In the genomic region with DNA sequence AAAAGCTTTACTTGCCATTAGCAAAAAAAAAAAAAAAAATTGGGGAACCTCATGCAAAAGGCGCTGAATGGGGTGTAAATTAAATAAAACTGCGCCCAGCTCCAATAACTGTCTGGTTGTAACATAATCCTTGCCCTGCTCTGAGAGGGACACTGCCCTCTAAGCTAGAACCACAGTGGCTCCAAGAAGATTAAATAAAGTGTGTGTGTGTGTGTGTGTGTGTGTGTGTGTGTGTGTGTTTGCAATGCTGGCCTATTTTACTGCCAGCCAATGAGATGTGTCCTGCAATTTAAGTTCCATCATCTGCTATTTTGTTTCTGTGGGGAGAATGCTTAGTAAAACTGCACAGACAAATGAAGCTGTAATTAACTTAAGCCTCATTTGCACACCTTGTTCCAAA, we compare ENCODE assay signal across 20 mouse cellular contexts. TPM values are rescaled to one million over a fixed set of nuclear protein-coding genes. Genes with fewer than 3 reads are reported as not detected.
DNase-seq lines count a peak whose midpoint lies in the region; ATAC-seq and TF ChIP-seq lines count a peak whose summit lies in the region.
"Had no signal": no experiment of that assay in that cellular context is flagged by ENCODE, and none has a peak within 500 bp of the region (broad histone marks: within the 10 kb centered on the region; RNA-seq: fewer than 3 reads in every experiment).

No protein-coding gene starts in this region.

- H3K9ac ChIP-seq in hindbrain, embryonic 11.5 days (ENCODE audit: low read depth, low read length), result no peak overlapping the region
- no peak overlapping the region for H3K9ac ChIP-seq in hindbrain, postnatal 0 days (replicated peaks; ENCODE audit: low read length)
- H3K9ac ChIP-seq in neural tube, embryonic 15.5 days (replicated peaks), result no peak overlapping the region
- no peak overlapping the region for H3K9ac ChIP-seq in embryonic facial prominence, embryonic 12.5 days
- H3K9ac ChIP-seq: embryonic facial prominence, embryonic 15.5 days had no signal

- 8% methylated on average over 2 of the region's 2 CpGs for WGBS in hindbrain, embryonic 11.5 days
- 15% methylated on average over 2 of the region's 2 CpGs for WGBS in hindbrain, postnatal 0 days
- WGBS in neural tube, embryonic 15.5 days, result 6% methylated on average over 2 of the region's 2 CpGs
- 11% methylated on average over 2 of the region's 2 CpGs for WGBS in embryonic facial prominence, embryonic 12.5 days

- DNase-seq in hindbrain, embryonic 11.5 days (ENCODE audit: low spot score), result peak; percentile 15
- no peak for DNase-seq in hindbrain, postnatal 0 days (ENCODE audit: low spot score)
- peak; percentile 25 for DNase-seq in neural tube, embryonic 10.5 days (ENCODE audit: extremely low spot score, low spot score)
- DNase-seq in cerebellum, adult 9-10 months, result no peak
- DNase-seq: adrenal gland, adult 2 months; cerebellum, adult 18-20 months; cerebellum, postnatal 25 days; gastrocnemius, postnatal 36 days; kidney, adult 18-20 months; kidney, postnatal 4 days; thymus, adult 2 months; thymus, postnatal 4 days had no signal

- ATAC-seq in hindbrain, embryonic 11.5 days (ENCODE audit: low FRiP score), result no peak
- no peak for ATAC-seq in hindbrain, postnatal 0 days
- no peak for ATAC-seq in neural tube, embryonic 15.5 days (ENCODE audit: low FRiP score)
- no peak for ATAC-seq in embryonic facial prominence, embryonic 12.5 days (ENCODE audit: insufficient number of reproducible peaks, insufficient read depth, low FRiP score, low TSS enrichment)
- ATAC-seq in inflammation-experienced regulatory T-cells, adult 6 months, result no peak

- H3K4me1 ChIP-seq in hindbrain, embryonic 11.5 days (replicated peaks; ENCODE audit: control insufficient read depth, insufficient read depth, low read length), result peaks cover 6% of the 10 kb centered on the region
- H3K4me1 ChIP-seq in hindbrain, postnatal 0 days (ENCODE audit: insufficient read depth, low read length), result no peaks in the 10 kb centered on the region
- peaks cover 24% of the 10 kb centered on the region for H3K4me1 ChIP-seq in neural tube, embryonic 15.5 days
- H3K4me1 ChIP-seq in embryonic facial prominence, embryonic 12.5 days, result peaks cover 43% of the 10 kb centered on the region

- H3K4me2 ChIP-seq in hindbrain, embryonic 11.5 days (replicated peaks; ENCODE audit: low read depth, low read length), result no peak overlapping the region
- H3K4me2 ChIP-seq in hindbrain, postnatal 0 days (ENCODE audit: low read depth, low read length), result no peak overlapping the region
- no peak overlapping the region for H3K4me2 ChIP-seq in neural tube, embryonic 15.5 days
- H3K4me2 ChIP-seq in embryonic facial prominence, embryonic 12.5 days (replicated peaks), result peak overlapping the region; percentile 67

- H3K9me3 ChIP-seq in hindbrain, embryonic 11.5 days (ENCODE audit: control insufficient read depth, low read length), result no peaks in the 10 kb centered on the region
- H3K9me3 ChIP-seq in hindbrain, postnatal 0 days (ENCODE audit: low read length), result no peaks in the 10 kb centered on the region
- no peaks in the 10 kb centered on the region for H3K9me3 ChIP-seq in neural tube, embryonic 15.5 days (replicated peaks)
- no peaks in the 10 kb centered on the region for H3K9me3 ChIP-seq in embryonic facial prominence, embryonic 12.5 days
- H3K9me3 ChIP-seq: embryonic facial prominence, embryonic 15.5 days had no signal

- no peaks in the 10 kb centered on the region for H3K36me3 ChIP-seq in hindbrain, embryonic 11.5 days (ENCODE audit: control insufficient read depth, insufficient read depth, low read length)
- no peaks in the 10 kb centered on the region for H3K36me3 ChIP-seq in hindbrain, postnatal 0 days (ENCODE audit: insufficient read depth, low read length)
- no peaks in the 10 kb centered on the region for H3K36me3 ChIP-seq in neural tube, embryonic 15.5 days
- peaks cover 12% of the 10 kb centered on the region for H3K36me3 ChIP-seq in embryonic facial prominence, embryonic 12.5 days
- H3K36me3 ChIP-seq: embryonic facial prominence, embryonic 15.5 days had no signal

- no peak overlapping the region for H3K27ac ChIP-seq in hindbrain, embryonic 11.5 days (ENCODE audit: low read depth, low read length)
- H3K27ac ChIP-seq in hindbrain, postnatal 0 days, result no peak overlapping the region
- H3K27ac ChIP-seq in neural tube, embryonic 15.5 days (replicated peaks), result no peak overlapping the region
- H3K27ac ChIP-seq in embryonic facial prominence, embryonic 12.5 days, result no peak overlapping the region
- H3K27ac ChIP-seq: macrophage had no signal

- H3K27me3 ChIP-seq in hindbrain, embryonic 11.5 days (ENCODE audit: control insufficient read depth, insufficient read depth, low read length), result peaks cover 89% of the 10 kb centered on the region
- H3K27me3 ChIP-seq in hindbrain, postnatal 0 days (ENCODE audit: insufficient read depth, low read length), result peaks cover 93% of the 10 kb centered on the region
- peaks cover 95% of the 10 kb centered on the region for H3K27me3 ChIP-seq in neural tube, embryonic 15.5 days (replicated peaks)
- H3K27me3 ChIP-seq in embryonic facial prominence, embryonic 12.5 days, result peaks cover 24% of the 10 kb centered on the region; the same call in 1 of the 2 replicates

- TF ChIP-seq CTCF in hindbrain, postnatal 0 days (IDR thresholded peaks at IDR 0.05; ENCODE audit: low read depth), result no peak

- no peak overlapping the region for H3K4me3 ChIP-seq in hindbrain, embryonic 11.5 days (ENCODE audit: low read depth, low read length)
- no peak overlapping the region for H3K4me3 ChIP-seq in hindbrain, postnatal 0 days (ENCODE audit: low read length)
- H3K4me3 ChIP-seq in neural tube, embryonic 15.5 days (replicated peaks), result no peak overlapping the region
- H3K4me3 ChIP-seq in embryonic facial prominence, embryonic 12.5 days, result no peak overlapping the region

RNA-seq across cellular contexts. Expression of gene Six1, which starts 6.1 kb away (rescaled TPM):
- polyA plus RNA-seq in hindbrain, embryonic 11.5 days (2014; fragmentation: Nextera tagmentation; extraction: Ambion mirVana), result 24.6 and 28.8 TPM in 2 replicates
- 0.22 and 0.47 TPM in 2 replicates for total RNA-seq in hindbrain, postnatal 0 days (2014; rRNA removed)
- 0.54 and 0.68 TPM in 2 replicates for polyA plus RNA-seq in hindbrain, postnatal 0 days (2015; fragmentation: Nextera tagmentation; extraction: Ambion mirVana)
- 2.8 and 6.8 TPM in 2 replicates for polyA plus RNA-seq in neural tube, embryonic 15.5 days (2015; fragmentation: Nextera tagmentation; extraction: Ambion mirVana)
- 73.0 and 75.3 TPM in 2 replicates for polyA plus RNA-seq in embryonic facial prominence, embryonic 12.5 days (2016; fragmentation: Nextera tagmentation; extraction: Ambion mirVana)
- not detected for polyA plus RNA-seq in inflammation-experienced regulatory T-cells, adult 6 months (2017; shearing (Covaris generic))
- total RNA-seq: MEL had no signal
- polyA plus RNA-seq: liver, adult 2 months; macrophage; small intestine, adult 2 months had no signal

Comparison
In these comparisons a context has a peak if more than half of its experiments do, and no peak if none do; other contexts are left out.
1. DNase-seq: peak in hindbrain, embryonic 11.5 days (single experiment) and neural tube, embryonic 10.5 days (single experiment); none in hindbrain, postnatal 0 days (single experiment) and cerebellum, adult 9-10 months (single experiment).